Mouse (Mus musculus): ENCODE results near the gene Krt25.

GRCm38 (mm10) chr11:99321094-99321493 lies 1.7 kb downstream of the Krt25 start:
- TF ChIP-seq CTCF (IDR thresholded peaks at IDR 0.05; ENCODE audit: borderline replicate concordance, control insufficient read depth, extremely low read depth, insufficient read depth, low read length, poor library complexity): no peak
- TF ChIP-seq POLR2A (IDR thresholded peaks at IDR 0.05; ENCODE audit: control insufficient read depth, extremely low read depth, insufficient read depth, low read length, poor library complexity): no peak

Data from thymus, adult 2 months (tissue).